Mouse (Mus musculus) limb, embryonic 10.5 days (tissue): ENCODE data around the gene Cpe. TPM values are rescaled to one million over a fixed set of nuclear protein-coding genes. Genes with fewer than 3 reads are reported as not detected.

Experiments
- DNase-seq: peaks from one replicate; pipeline ENCODE4 v3.0.0-alpha.2; 2017; ENCODE audit warnings: low spot score
- H3K27ac ChIP-seq: fragments of 300-500 bp; sonication (generic); 2 replicates; pipeline ENCODE4 v1.5.1; 2016; ENCODE audit warnings: mild to moderate bottlenecking
- H3K27me3 ChIP-seq: fragments of 300-500 bp; sonication (generic); 2 replicates; pipeline ENCODE4 v1.6.1; 2016; ENCODE audit warnings: low read depth, mild to moderate bottlenecking; ENCODE audit not compliant: poor library complexity, severe bottlenecking
- H3K36me3 ChIP-seq: fragments of 300-500 bp; sonication (generic); 2 replicates; pipeline ENCODE4 v1.6.1; 2016; ENCODE audit warnings: mild to moderate bottlenecking, moderate library complexity
- H3K4me1 ChIP-seq: fragments of 300-500 bp; sonication (generic); 2 replicates; pipeline ENCODE4 v1.6.1; 2016
- H3K4me3 ChIP-seq: fragments of 300-500 bp; sonication (generic); 2 replicates; pipeline ENCODE4 v1.5.1; 2016; ENCODE audit warnings: mild to moderate bottlenecking, moderate library complexity
- H3K9me3 ChIP-seq: fragments of 300-500 bp; sonication (generic); replicated peaks from 2 replicates; pipeline ENCODE4 v1.6.1; 2016; ENCODE audit warnings: mild to moderate bottlenecking
- WGBS: fragments of 180-500 bp; shearing (Covaris S2); methylation state at CpG from one replicate; pipeline ENCODE4 v1.1.7; 2016; 5-methylcytosine and 5-hydroxymethylcytosine counted together
- polyA plus RNA-seq: library from polyadenylated mRNA; unstranded; fragments of >200 nt; fragmentation: Nextera tagmentation; extraction: Ambion mirVana; gene quantifications from 2 replicates; pipeline ENCODE4 v1.2.1, GENCODE M21; 2016

Cpe gene
- polyA plus RNA-seq, 1 experiment from 2014 or later, result 76.0 TPM

- no peaks in the 10 kb centered on the region for H3K4me1 ChIP-seq
- DNase-seq, result peak; percentile 45
- WGBS, result 60% methylated on average over 11 of the region's 11 CpGs
- H3K9me3 ChIP-seq, result no peaks in the 10 kb centered on the region
- peaks cover 19% of the 10 kb centered on the region; the same call in 1 of the 2 replicates for H3K36me3 ChIP-seq
- H3K27me3 ChIP-seq, result no peaks in the 10 kb centered on the region
- H3K27ac ChIP-seq, result no peak overlapping the region
- no peak overlapping the region for H3K4me3 ChIP-seq
Measured at GRCm38 (mm10) chr8:64618618-64619017, 74.2 kb downstream of the Cpe start.

GRCm38 (mm10) chr8:64616566-64616965 lies 76.3 kb downstream of the Cpe start:
- Histone ChIP-seq H3K36me3 (peaks cover 19% of the 10 kb centered on the region; the same call in 1 of the 2 replicates), H3K27me3 (no peaks in the 10 kb centered on the region), H3K9me3 (no peaks in the 10 kb centered on the region), H3K4me3 (no peak overlapping the region), H3K27ac (no peak overlapping the region), H3K4me1 (no peaks in the 10 kb centered on the region)
- DNase-seq, result no peak
- 87% methylated on average over 3 of the region's 3 CpGs for WGBS

GRCm38 (mm10) chr8:64615459-64615858 lies 77.4 kb downstream of the Cpe start:
- H3K27ac ChIP-seq, result no peak overlapping the region
- WGBS, result 83% methylated on average over 4 of the region's 4 CpGs

GRCm38 (mm10) chr8:64613663-64614062 lies 79.2 kb downstream of the Cpe start:
- H3K4me1 ChIP-seq, result no peaks in the 10 kb centered on the region
- DNase-seq, result no peak
- 86% methylated on average over 5 of the region's 5 CpGs for WGBS
- H3K27me3 ChIP-seq, result no peaks in the 10 kb centered on the region
- H3K4me3 ChIP-seq, result no peak overlapping the region
- H3K27ac ChIP-seq, result no peak overlapping the region
- H3K36me3 ChIP-seq, result peaks cover 22% of the 10 kb centered on the region; the same call in 1 of the 2 replicates
- no peaks in the 10 kb centered on the region for H3K9me3 ChIP-seq

More at GRCm38 (mm10) chr8:64615459-64615858, 77.4 kb downstream of the Cpe start:
- Histone ChIP-seq H3K4me1 (no peaks in the 10 kb centered on the region), H3K36me3 (peaks cover 19% of the 10 kb centered on the region; the same call in 1 of the 2 replicates), H3K27me3 (no peaks in the 10 kb centered on the region), H3K4me3 (no peak overlapping the region), H3K9me3 (no peaks in the 10 kb centered on the region)
- DNase-seq, result no peak

GRCm38 (mm10) chr8:64611210-64611974 lies 81.5 kb downstream of the Cpe start:
- Histone ChIP-seq H3K4me1 (no peaks in the 10 kb centered on the region), H3K27ac (no peak overlapping the region), H3K9me3 (no peaks in the 10 kb centered on the region), H3K36me3 (peaks cover 17% of the 10 kb centered on the region; the same call in 1 of the 2 replicates), H3K4me3 (no peak overlapping the region), H3K27me3 (no peaks in the 10 kb centered on the region)
- DNase-seq, result no peak
- WGBS, result 81% methylated on average over 11 of the region's 11 CpGs

- Histone ChIP-seq H3K36me3 (peaks cover 16% of the 10 kb centered on the region; the same call in 1 of the 2 replicates), H3K4me3 (no peak overlapping the region), H3K27ac (no peak overlapping the region), H3K4me1 (no peaks in the 10 kb centered on the region), H3K27me3 (no peaks in the 10 kb centered on the region), H3K9me3 (no peaks in the 10 kb centered on the region)
- WGBS, result 92% methylated on average over 16 of the region's 16 CpGs
- no peak for DNase-seq
Measured at GRCm38 (mm10) chr8:64608931-64609330, 83.9 kb downstream of the Cpe start.

- H3K36me3 ChIP-seq, result peaks cover 26% of the 10 kb centered on the region; the same call in 1 of the 2 replicates
Measured at GRCm38 (mm10) chr8:64606015-64606414, 86.8 kb downstream of the Cpe start.

GRCm38 (mm10) chr8:64598206-64598605 lies 94.6 kb downstream of the Cpe start:
- H3K36me3 ChIP-seq, result peaks cover 15% of the 10 kb centered on the region; the same call in 1 of the 2 replicates
- H3K9me3 ChIP-seq, result no peaks in the 10 kb centered on the region
- no peak overlapping the region for H3K4me3 ChIP-seq
- no peaks in the 10 kb centered on the region for H3K4me1 ChIP-seq
- 81% methylated on average over 4 of the region's 4 CpGs for WGBS
- no peak for DNase-seq
- H3K27ac ChIP-seq, result no peak overlapping the region
- H3K27me3 ChIP-seq, result no peaks in the 10 kb centered on the region

More at GRCm38 (mm10) chr8:64606015-64606414, 86.8 kb downstream of the Cpe start:
- no peaks in the 10 kb centered on the region for H3K9me3 ChIP-seq
- H3K4me1 ChIP-seq, result no peaks in the 10 kb centered on the region
- no peak overlapping the region for H3K27ac ChIP-seq
- DNase-seq, result no peak
- 95% methylated on average over 5 of the region's 5 CpGs for WGBS
- no peaks in the 10 kb centered on the region for H3K27me3 ChIP-seq
- H3K4me3 ChIP-seq, result no peak overlapping the region

GRCm38 (mm10) chr8:64597042-64597970 lies 95.5 kb downstream of the Cpe start:
- no peak overlapping the region for H3K4me3 ChIP-seq
- no peaks in the 10 kb centered on the region for H3K27me3 ChIP-seq
- no peak overlapping the region for H3K27ac ChIP-seq
- H3K9me3 ChIP-seq, result no peaks in the 10 kb centered on the region
- no peaks in the 10 kb centered on the region for H3K4me1 ChIP-seq
- WGBS, result 42% methylated on average over 21 of the region's 21 CpGs
- DNase-seq, result peak; percentile 87
- H3K36me3 ChIP-seq, result peaks cover 12% of the 10 kb centered on the region; the same call in 1 of the 2 replicates

GRCm38 (mm10) chr8:64596396-64596795 lies 96.5 kb downstream of the Cpe start:
- Histone ChIP-seq H3K27ac (no peak overlapping the region), H3K9me3 (no peaks in the 10 kb centered on the region), H3K4me3 (no peak overlapping the region), H3K4me1 (no peaks in the 10 kb centered on the region), H3K36me3 (peaks cover 5% of the 10 kb centered on the region; the same call in 1 of the 2 replicates), H3K27me3 (no peaks in the 10 kb centered on the region)
- no peak for DNase-seq
- 76% methylated on average over 4 of the region's 4 CpGs for WGBS

GRCm38 (mm10) chr8:64590456-64590855 lies 102.4 kb downstream of the Cpe start:
- H3K4me1 ChIP-seq, result no peaks in the 10 kb centered on the region
- 0 out of 2 replicates have a peak, but pooled peaks cover 1% of the 10 kb centered on the region for H3K9me3 ChIP-seq
- no peak overlapping the region for H3K27ac ChIP-seq
- H3K27me3 ChIP-seq, result no peaks in the 10 kb centered on the region
- WGBS, result 100% methylated on average over 1 of the region's 1 CpGs
- no peak overlapping the region for H3K4me3 ChIP-seq
- DNase-seq, result no peak
- peaks cover 5% of the 10 kb centered on the region; the same call in 1 of the 2 replicates for H3K36me3 ChIP-seq

- Histone ChIP-seq H3K9me3 (0 out of 2 replicates have a peak, but pooled peaks cover 1% of the 10 kb centered on the region), H3K4me1 (no peaks in the 10 kb centered on the region), H3K27ac (no peak overlapping the region), H3K27me3 (no peaks in the 10 kb centered on the region), H3K4me3 (no peak overlapping the region), H3K36me3 (no peaks in the 10 kb centered on the region)
- no peak for DNase-seq
- WGBS, result 77% methylated on average over 3 of the region's 3 CpGs
Measured at GRCm38 (mm10) chr8:64582887-64583286, 110.0 kb downstream of the Cpe start.
